Mouse (Mus musculus) E14TG2a.4 (cell line): ENCODE measurements around the gene Zfp64.

Experiments used
- CTCF ChIP-seq: conservative IDR thresholded peaks from 2 replicates; pipeline ENCODE4 v1.5.1; 2014; ENCODE audit warnings: low read length
- POU5F1 ChIP-seq: IDR thresholded peaks from 2 replicates; pipeline ENCODE4 v1.6.1; 2014; ENCODE audit warnings: low read length, borderline replicate concordance

DNA sequence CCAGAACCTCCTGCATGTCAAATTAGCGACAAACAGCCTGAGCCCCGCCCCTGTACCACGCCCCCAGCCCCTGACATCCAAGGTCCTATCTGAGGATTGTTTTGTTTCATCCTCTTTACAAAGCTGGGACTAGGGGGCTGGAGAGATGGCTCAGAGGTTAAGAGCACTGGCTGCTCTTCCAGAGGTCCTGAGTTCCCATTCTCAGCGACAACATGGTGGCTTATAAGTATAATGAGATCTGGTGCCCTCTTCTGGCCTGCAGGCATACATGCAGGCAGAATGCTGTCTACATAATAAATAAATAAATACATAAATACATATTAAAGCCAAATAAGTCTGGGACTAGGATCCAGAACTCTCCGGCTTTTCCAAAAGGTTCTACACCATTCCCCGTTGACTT lies 18.5 kb downstream of the Zfp64 start:
- TF ChIP-seq CTCF (peak; percentile 41), POU5F1 (no peak)
